ENCODE assay signal across 27 mouse cellular contexts in genomic region chr8:121398081-121398480, GRCm38 (mm10).
DNase-seq lines count a peak whose midpoint lies in the region; ATAC-seq and TF ChIP-seq lines count a peak whose summit lies in the region.
"Had no signal": no experiment of that assay in that cellular context is flagged by ENCODE, and none has a peak within 500 bp of the region (broad histone marks: within the 10 kb centered on the region; RNA-seq: fewer than 3 reads in every experiment).

No protein-coding gene starts in this region.

- no peak overlapping the region for H3K4me3 ChIP-seq in forebrain, embryonic 10.5 days
- H3K4me3 ChIP-seq in forebrain, embryonic 11.5 days (ENCODE audit: low read depth, low read length), result no peak overlapping the region
- H3K4me3 ChIP-seq in kidney, embryonic 16.5 days (ENCODE audit: low read length), result peak overlapping the region; percentile 20; the same call in 1 of the 2 replicates
- no peak overlapping the region for H3K4me3 ChIP-seq in kidney, adult 2 months (ENCODE audit: insufficient read depth, low read depth, low read length)
- no peak overlapping the region for H3K4me3 ChIP-seq in midbrain, embryonic 11.5 days (ENCODE audit: low read depth, low read length)
- H3K4me3 ChIP-seq in midbrain, embryonic 15.5 days, result no peak overlapping the region
- H3K4me3 ChIP-seq in limb, embryonic 12.5 days (replicated peaks), result no peak overlapping the region
- H3K4me3 ChIP-seq: erythroblast, embryonic 14.5 days; forebrain, embryonic 13.5 days; lung, embryonic 15.5 days; midbrain, embryonic 10.5 days; myocyte had no signal

- TF ChIP-seq CTCF in kidney, adult 2 months (conservative IDR thresholded peaks at IDR 0.05; ENCODE audit: insufficient read depth, insufficient read length, low read depth, low read length), result no peak

- H3K27ac ChIP-seq in forebrain, embryonic 10.5 days, result peak overlapping the region; percentile 40; the same call in 1 of the 2 replicates
- H3K27ac ChIP-seq in forebrain, embryonic 11.5 days (ENCODE audit: low read depth, low read length), result no peak overlapping the region
- H3K27ac ChIP-seq in kidney, embryonic 16.5 days (ENCODE audit: low read length), result peak overlapping the region; percentile 95
- H3K27ac ChIP-seq in kidney, adult 2 months (ENCODE audit: insufficient read depth, low read depth, low read length), result no peak overlapping the region
- no peak overlapping the region for H3K27ac ChIP-seq in midbrain, embryonic 11.5 days (ENCODE audit: low read depth, low read length)
- no peak overlapping the region for H3K27ac ChIP-seq in midbrain, embryonic 15.5 days
- H3K27ac ChIP-seq in limb, embryonic 12.5 days, result no peak overlapping the region
- H3K27ac ChIP-seq: forebrain, embryonic 13.5 days; lung, embryonic 15.5 days; midbrain, embryonic 10.5 days had no signal

- no peaks in the 10 kb centered on the region for H3K36me3 ChIP-seq in forebrain, embryonic 10.5 days (replicated peaks)
- no peaks in the 10 kb centered on the region for H3K36me3 ChIP-seq in forebrain, embryonic 11.5 days (ENCODE audit: control insufficient read depth, insufficient read depth, low read length)
- H3K36me3 ChIP-seq in kidney, embryonic 16.5 days (ENCODE audit: insufficient read depth, low read length), result no peaks in the 10 kb centered on the region
- no peaks in the 10 kb centered on the region for H3K36me3 ChIP-seq in kidney, adult 2 months (ENCODE audit: control insufficient read depth, insufficient read depth, low read length)
- H3K36me3 ChIP-seq in midbrain, embryonic 11.5 days (ENCODE audit: control insufficient read depth, insufficient read depth, low read length), result no peaks in the 10 kb centered on the region
- H3K36me3 ChIP-seq in midbrain, embryonic 15.5 days (replicated peaks), result no peaks in the 10 kb centered on the region
- H3K36me3 ChIP-seq in limb, embryonic 12.5 days, result no peaks in the 10 kb centered on the region
- H3K36me3 ChIP-seq: G1E; lung, embryonic 15.5 days; midbrain, embryonic 10.5 days had no signal

- no peaks in the 10 kb centered on the region for H3K9me3 ChIP-seq in forebrain, embryonic 10.5 days
- no peaks in the 10 kb centered on the region for H3K9me3 ChIP-seq in forebrain, embryonic 11.5 days (ENCODE audit: control insufficient read depth, low read length)
- no peaks in the 10 kb centered on the region for H3K9me3 ChIP-seq in kidney, embryonic 16.5 days (ENCODE audit: low read length)
- H3K9me3 ChIP-seq in midbrain, embryonic 11.5 days (ENCODE audit: control insufficient read depth, low read length), result no peaks in the 10 kb centered on the region
- no peaks in the 10 kb centered on the region for H3K9me3 ChIP-seq in midbrain, embryonic 15.5 days
- no peaks in the 10 kb centered on the region for H3K9me3 ChIP-seq in limb, embryonic 12.5 days
- H3K9me3 ChIP-seq: forebrain, embryonic 13.5 days; lung, embryonic 15.5 days; midbrain, embryonic 10.5 days had no signal

- TF ChIP-seq POLR2A in kidney, adult 2 months (IDR thresholded peaks at IDR 0.05; ENCODE audit: low read depth, low read length), result no peak

- no peak for DNase-seq in forebrain, embryonic 10.5 days (ENCODE audit: extremely low spot score, low spot score)
- no peak for DNase-seq in forebrain, embryonic 11.5 days (ENCODE audit: low spot score)
- DNase-seq in kidney, adult 2 months, result no peak
- DNase-seq in midbrain, embryonic 11.5 days (ENCODE audit: low spot score, missing footprints), result peak; percentile 57
- no peak for DNase-seq in adrenal gland, postnatal 4 days (ENCODE audit: low spot score in 2 of 2)
- DNase-seq: adrenal gland, adult 8-10 months; cerebellum, adult 11 months; cerebellum, adult 9-10 months; cerebellum, postnatal 36 days; gastrocnemius, postnatal 10 days; heart, postnatal 14 days; layer of hippocampus, postnatal 36 days; left cerebral cortex, postnatal 4 days; right cerebral cortex, adult 18-20 months; spleen, adult 18-20 months; thymus, postnatal 25 days had no signal

- 75% methylated on average over 6 of the region's 6 CpGs for WGBS in forebrain, embryonic 10.5 days
- 74% methylated on average over 6 of the region's 6 CpGs for WGBS in forebrain, embryonic 11.5 days
- 21% methylated on average over 6 of the region's 6 CpGs for WGBS in kidney, embryonic 16.5 days
- WGBS in kidney, adult 2 months, result 40% methylated on average over 6 of the region's 6 CpGs
- 71% methylated on average over 6 of the region's 6 CpGs for WGBS in midbrain, embryonic 11.5 days
- WGBS in midbrain, embryonic 15.5 days, result 76% methylated on average over 6 of the region's 6 CpGs
- 22% methylated on average over 6 of the region's 6 CpGs for WGBS in limb, embryonic 12.5 days

- ATAC-seq in forebrain, embryonic 11.5 days (replicated peaks; ENCODE audit: low FRiP score), result no peak
- peak; percentile 50; the same call in 1 of the 2 replicates for ATAC-seq in kidney, embryonic 16.5 days (ENCODE audit: low FRiP score, low TSS enrichment)
- ATAC-seq in midbrain, embryonic 11.5 days (ENCODE audit: low FRiP score), result no peak
- no peak for ATAC-seq in midbrain, embryonic 15.5 days (replicated peaks)
- no peak for ATAC-seq in limb, embryonic 12.5 days (ENCODE audit: insufficient number of reproducible peaks, insufficient read depth, low FRiP score, low TSS enrichment, low read depth)
- ATAC-seq: forebrain, embryonic 13.5 days; inflammation-experienced regulatory T-cells, adult 6 months had no signal

- H3K9ac ChIP-seq in forebrain, embryonic 11.5 days (ENCODE audit: low read length), result no peak overlapping the region
- peak overlapping the region; percentile 47 for H3K9ac ChIP-seq in kidney, embryonic 16.5 days (replicated peaks; ENCODE audit: low read length)
- H3K9ac ChIP-seq in midbrain, embryonic 11.5 days (ENCODE audit: low read length), result no peak overlapping the region
- H3K9ac ChIP-seq in midbrain, embryonic 15.5 days, result no peak overlapping the region
- no peak overlapping the region for H3K9ac ChIP-seq in limb, embryonic 12.5 days (replicated peaks)
- H3K9ac ChIP-seq: forebrain, embryonic 13.5 days; lung, embryonic 15.5 days had no signal

- H3K27me3 ChIP-seq in forebrain, embryonic 10.5 days (ENCODE audit: poor library complexity, severe bottlenecking), result peaks cover 86% of the 10 kb centered on the region
- H3K27me3 ChIP-seq in forebrain, embryonic 11.5 days (ENCODE audit: control insufficient read depth, insufficient read depth, low read length), result peaks cover 10% of the 10 kb centered on the region
- H3K27me3 ChIP-seq in kidney, embryonic 16.5 days (ENCODE audit: insufficient read depth, low read length), result peaks cover 30% of the 10 kb centered on the region
- H3K27me3 ChIP-seq in kidney, adult 2 months (replicated peaks; ENCODE audit: control insufficient read depth, insufficient read depth, low read length), result no peaks in the 10 kb centered on the region
- H3K27me3 ChIP-seq in midbrain, embryonic 11.5 days (ENCODE audit: control insufficient read depth, insufficient read depth, low read length), result peaks cover 10% of the 10 kb centered on the region
- peaks cover 40% of the 10 kb centered on the region for H3K27me3 ChIP-seq in midbrain, embryonic 15.5 days (replicated peaks)
- H3K27me3 ChIP-seq in limb, embryonic 12.5 days, result peaks cover 76% of the 10 kb centered on the region

- peaks cover 76% of the 10 kb centered on the region for H3K4me1 ChIP-seq in forebrain, embryonic 10.5 days
- H3K4me1 ChIP-seq in forebrain, embryonic 11.5 days (replicated peaks; ENCODE audit: control insufficient read depth, insufficient read depth, low read length), result peaks cover 13% of the 10 kb centered on the region; the same call in 1 of the 2 replicates
- peaks cover 60% of the 10 kb centered on the region for H3K4me1 ChIP-seq in kidney, embryonic 16.5 days (ENCODE audit: insufficient read depth, low read length)
- H3K4me1 ChIP-seq in kidney, adult 2 months (ENCODE audit: control insufficient read depth, insufficient read depth, low read length), result no peaks in the 10 kb centered on the region
- peaks cover 18% of the 10 kb centered on the region for H3K4me1 ChIP-seq in midbrain, embryonic 11.5 days (ENCODE audit: control insufficient read depth, insufficient read depth, low read length)
- peaks cover 14% of the 10 kb centered on the region for H3K4me1 ChIP-seq in midbrain, embryonic 15.5 days
- peaks cover 80% of the 10 kb centered on the region for H3K4me1 ChIP-seq in limb, embryonic 12.5 days (replicated peaks)

- no peak overlapping the region for H3K4me2 ChIP-seq in forebrain, embryonic 11.5 days (ENCODE audit: low read depth, low read length, severe bottlenecking)
- peak overlapping the region; percentile 48 for H3K4me2 ChIP-seq in kidney, embryonic 16.5 days (replicated peaks; ENCODE audit: low read depth, low read length)
- H3K4me2 ChIP-seq in midbrain, embryonic 11.5 days, result no peak overlapping the region
- no peak overlapping the region for H3K4me2 ChIP-seq in midbrain, embryonic 15.5 days
- peak overlapping the region; percentile 24; the same call in 1 of the 2 replicates for H3K4me2 ChIP-seq in limb, embryonic 12.5 days
- H3K4me2 ChIP-seq: forebrain, embryonic 13.5 days; liver, embryonic 11.5 days; lung, embryonic 15.5 days had no signal

Comparison
In these comparisons a context has a peak if more than half of its experiments do, and no peak if none do; other contexts are left out.
1. H3K27ac ChIP-seq: peak in forebrain, embryonic 10.5 days (single experiment) and kidney, embryonic 16.5 days (single experiment); none in forebrain, embryonic 11.5 days (single experiment), kidney, adult 2 months (single experiment), midbrain, embryonic 11.5 days (single experiment), midbrain, embryonic 15.5 days (single experiment) and limb, embryonic 12.5 days (single experiment).
2. H3K4me2 ChIP-seq: peak in kidney, embryonic 16.5 days (single experiment) and limb, embryonic 12.5 days (single experiment); none in forebrain, embryonic 11.5 days (single experiment), midbrain, embryonic 11.5 days (single experiment) and midbrain, embryonic 15.5 days (single experiment).